25 mouse cellular contexts compared by ENCODE assay signal in genomic region chr7:118274851-118275250, GRCm38 (mm10). TPM values are rescaled to one million over a fixed set of nuclear protein-coding genes. Genes with fewer than 3 reads are reported as not detected.
DNase-seq lines count a peak whose midpoint lies in the region; ATAC-seq and TF ChIP-seq lines count a peak whose summit lies in the region.
"Had no signal": no experiment of that assay in that cellular context is flagged by ENCODE, and none has a peak within 500 bp of the region (broad histone marks: within the 10 kb centered on the region; RNA-seq: fewer than 3 reads in every experiment).

No protein-coding gene starts in this region.

- TF ChIP-seq RAD21 in MEL (IDR thresholded peaks at IDR 0.05; ENCODE audit: low read depth, low read length) = no peak

- no peak overlapping the region for H3K4me2 ChIP-seq in hindbrain, embryonic 16.5 days (ENCODE audit: low read length)
- H3K4me2 ChIP-seq: hindbrain, embryonic 15.5 days; limb, embryonic 12.5 days; liver, embryonic 15.5 days; lung, embryonic 14.5 days; midbrain, embryonic 12.5 days had no signal

- no peak overlapping the region for H3K4me3 ChIP-seq in MEL (ENCODE audit: control insufficient read depth in 1 of 2, insufficient read depth in 1 of 2, low read depth in 2 of 2, low read length in 2 of 2)
- no peak overlapping the region for H3K4me3 ChIP-seq in hindbrain, embryonic 16.5 days (ENCODE audit: low read length)
- H3K4me3 ChIP-seq: hindbrain, embryonic 10.5 days; hindbrain, embryonic 15.5 days; layer of hippocampus, adult 2 months; left cerebral cortex, adult 2 months; limb, embryonic 12.5 days; liver, embryonic 15.5 days; midbrain, embryonic 12.5 days; myocyte had no signal

- no peak for TF ChIP-seq POLR2A in MEL (IDR thresholded peaks at IDR 0.05; ENCODE audit: control insufficient read depth in 1 of 2, insufficient read depth in 1 of 2, low read depth in 1 of 2, low read length in 2 of 2, poor library complexity in 1 of 2)

- 0 out of 2 replicates have a peak overlapping the region, but pooled peaks have one; percentile 21 for H3K27ac ChIP-seq in MEL (ENCODE audit: control insufficient read depth, low read depth, low read length)
- no peak overlapping the region for H3K27ac ChIP-seq in hindbrain, embryonic 16.5 days (ENCODE audit: low read depth, low read length)
- H3K27ac ChIP-seq: hindbrain, embryonic 10.5 days; hindbrain, embryonic 15.5 days; layer of hippocampus, adult 2 months; left cerebral cortex, adult 2 months; limb, embryonic 12.5 days; liver, embryonic 15.5 days; midbrain, embryonic 12.5 days; stomach, postnatal 0 days had no signal

- no peak for TF ChIP-seq CTCF in MEL (IDR thresholded peaks at IDR 0.05 in 2 of 3, conservative IDR thresholded peaks at IDR 0.05 in 1 of 3; ENCODE audit: control insufficient read depth in 1 of 3, insufficient read depth in 1 of 3, low read depth in 2 of 3, low read length in 3 of 3, poor library complexity in 1 of 3, severe bottlenecking in 1 of 3)

- 92% methylated on average over 5 of the region's 5 CpGs for WGBS in hindbrain, embryonic 16.5 days

- H3K79me2 ChIP-seq in MEL (ENCODE audit: control insufficient read depth, insufficient read depth, low read length, poor library complexity) = no peaks in the 10 kb centered on the region

- peaks cover 3 to 14% of the 10 kb centered on the region in 2 experiments; a peak in 3 of 4 replicates for H3K4me1 ChIP-seq in MEL (ENCODE audit: control insufficient read depth in 1 of 2, insufficient read depth in 2 of 2, low read length in 2 of 2)
- H3K4me1 ChIP-seq in hindbrain, embryonic 16.5 days (ENCODE audit: control insufficient read depth, insufficient read depth, low read depth, low read length) = no peaks in the 10 kb centered on the region
- H3K4me1 ChIP-seq: hindbrain, embryonic 15.5 days; liver, embryonic 15.5 days had no signal

- DNase-seq in MEL (ENCODE audit: low read depth, low spot score) = no peak
- peak; percentile 54 for DNase-seq in naive thymus-derived CD4-positive, alpha-beta T cell, adult 2 months (ENCODE audit: low read depth)
- peak; percentile 55 to 56 for DNase-seq in thymus, postnatal 10 days (ENCODE audit: low spot score in 2 of 2)
- no peak for DNase-seq in retina, postnatal 1 day
- no peak for DNase-seq in testis, postnatal 14 days (ENCODE audit: low spot score)
- no peak for DNase-seq in adrenal gland, adult 2 months
- DNase-seq: cerebellum, postnatal 14 days; gastrocnemius, postnatal 36 days; heart, postnatal 14 days; kidney, adult 18-20 months; lung, embryonic 14.5 days; lung, postnatal 14 days; right cerebral cortex, postnatal 25 days; spleen, adult 18-20 months had no signal

- peaks cover 0 to 8% of the 10 kb centered on the region in 2 experiments; a peak in 2 of 4 replicates for H3K36me3 ChIP-seq in MEL (ENCODE audit: control insufficient read depth in 1 of 2, insufficient read depth in 2 of 2, low read length in 2 of 2)
- H3K36me3 ChIP-seq in hindbrain, embryonic 16.5 days (ENCODE audit: control insufficient read depth, insufficient read depth, low read length) = no peaks in the 10 kb centered on the region
- H3K36me3 ChIP-seq: hindbrain, embryonic 10.5 days; hindbrain, embryonic 15.5 days; limb, embryonic 12.5 days; liver, embryonic 15.5 days; midbrain, embryonic 12.5 days had no signal

- peak overlapping the region; percentile 20; the same call in 1 of the 2 replicates for H3K9ac ChIP-seq in MEL (ENCODE audit: control insufficient read depth, low read depth, low read length, poor library complexity, severe bottlenecking)
- H3K9ac ChIP-seq in hindbrain, embryonic 16.5 days (ENCODE audit: low read depth, low read length) = no peak overlapping the region
- H3K9ac ChIP-seq: hindbrain, embryonic 15.5 days; limb, embryonic 12.5 days; liver, embryonic 15.5 days; lung, embryonic 14.5 days; midbrain, embryonic 12.5 days had no signal

- TF ChIP-seq EP300 in MEL (IDR thresholded peaks at IDR 0.05; ENCODE audit: low read depth in 1 of 2, low read length in 2 of 2) = no peak

- no peaks in the 10 kb centered on the region for H3K27me3 ChIP-seq in MEL (ENCODE audit: control insufficient read depth in 1 of 2, insufficient read depth in 2 of 2, low read length in 2 of 2)
- no peaks in the 10 kb centered on the region for H3K27me3 ChIP-seq in hindbrain, embryonic 16.5 days (replicated peaks; ENCODE audit: control insufficient read depth, insufficient read depth, low read length)
- H3K27me3 ChIP-seq: hindbrain, embryonic 15.5 days; limb, embryonic 12.5 days; liver, embryonic 15.5 days; midbrain, embryonic 12.5 days had no signal

- ATAC-seq in hindbrain, embryonic 16.5 days = no peak
- ATAC-seq: forebrain, embryonic 14.5 days had no signal

- no peaks in the 10 kb centered on the region for H3K9me3 ChIP-seq in MEL (replicated peaks; ENCODE audit: insufficient read depth, low read length)
- H3K9me3 ChIP-seq in hindbrain, embryonic 16.5 days (ENCODE audit: control insufficient read depth, low read length) = no peaks in the 10 kb centered on the region
- H3K9me3 ChIP-seq: hindbrain, embryonic 10.5 days; hindbrain, embryonic 15.5 days; limb, embryonic 12.5 days; liver, embryonic 15.5 days; midbrain, embryonic 12.5 days had no signal

TF ChIP-seq in MEL, 35 proteins besides CTCF, POLR2A, EP300 and RAD21:
- TF ChIP-seq HCFC1 (IDR thresholded peaks at IDR 0.05; ENCODE audit: low read depth, low read length) = no peak
- no peak for TF ChIP-seq NRF1 (IDR thresholded peaks at IDR 0.05; ENCODE audit: insufficient read depth, low read depth, low read length, poor library complexity, severe bottlenecking)
- no peak for TF ChIP-seq E2F4 (IDR thresholded peaks at IDR 0.05; ENCODE audit: borderline replicate concordance, low read depth, low read length)
- no peak for TF ChIP-seq SIN3A (IDR thresholded peaks at IDR 0.05; ENCODE audit: low read length)
- no peak for TF ChIP-seq POLR2AphosphoS2 (IDR thresholded peaks at IDR 0.05; ENCODE audit: low read length)
- TF ChIP-seq GATA1 (IDR thresholded peaks at IDR 0.05; ENCODE audit: low read depth, low read length) = no peak
- no peak for TF ChIP-seq MYC (IDR thresholded peaks at IDR 0.05; ENCODE audit: low read depth, low read length)
- TF ChIP-seq ZKSCAN1 (IDR thresholded peaks at IDR 0.05; ENCODE audit: low read depth, low read length) = no peak

RNA-seq across cellular contexts. Expression of gene Smg1, which starts 31.4 kb away (rescaled TPM):
- 24.2 and 26.6 TPM in 2 replicates for total RNA-seq in MEL (2012; rRNA removed)
- 10 to 100 TPM; 32.6 to 49.6 TPM for polyA plus RNA-seq in MEL (2012; ENCODE audit: insufficient read depth in 1 of 2, insufficient read length in 2 of 2, low read depth in 1 of 2, low replicate concordance in 2 of 2, missing spikeins in 1 of 2)
- 13.7 and 16.9 TPM in 2 replicates for polyA plus RNA-seq in hindbrain, embryonic 16.5 days (2015; fragmentation: Nextera tagmentation; extraction: Ambion mirVana)
- total RNA-seq in adrenal gland, adult 2 months (2021) = 10 to 100 TPM; 29.9 to 44.5 TPM
- 38.4 and 39.7 TPM in 2 replicates for polyA plus RNA-seq in adrenal gland, adult 2 months (2012; rRNA removed)

Comparison
In these comparisons a context has a peak if more than half of its experiments do, and no peak if none do; other contexts are left out.
1. DNase-seq: peak in naive thymus-derived CD4-positive, alpha-beta T cell, adult 2 months (single experiment) and thymus, postnatal 10 days (2 of 2); none in MEL (single experiment), retina, postnatal 1 day (single experiment), testis, postnatal 14 days (single experiment) and adrenal gland, adult 2 months (single experiment).